In the genomic region with DNA sequence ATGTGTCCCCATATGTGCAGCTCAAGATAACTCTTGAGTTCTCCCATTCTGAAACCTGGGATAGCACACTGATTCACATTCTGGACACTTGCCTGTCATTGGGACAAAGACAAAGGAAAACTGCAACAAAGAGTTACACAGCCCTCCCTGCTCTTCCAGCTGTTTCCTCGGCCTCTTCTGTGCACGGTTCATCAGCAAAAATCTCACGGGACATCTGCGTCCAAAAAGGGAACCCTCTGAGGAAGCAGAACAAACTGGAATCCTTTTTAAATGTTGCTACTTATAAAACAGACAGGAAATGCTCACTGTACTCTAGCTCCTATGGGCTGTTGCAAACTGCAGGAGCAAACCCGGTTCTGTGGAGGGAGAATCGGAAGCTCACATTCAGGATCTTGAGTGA, we compare ENCODE assay signal across 11 mouse cellular contexts. TPM values are rescaled to one million over a fixed set of nuclear protein-coding genes. Genes with fewer than 3 reads are reported as not detected.
DNase-seq lines count a peak whose midpoint lies in the region; TF ChIP-seq lines count a peak whose summit lies in the region.
"Had no signal": no experiment of that assay in that cellular context is flagged by ENCODE, and none has a peak within 500 bp of the region (broad histone marks: within the 10 kb centered on the region; RNA-seq: fewer than 3 reads in every experiment).

No protein-coding gene starts in this region.

- H3K36me3 ChIP-seq in heart, embryonic 10.5 days = no peaks in the 10 kb centered on the region
- no peaks in the 10 kb centered on the region for H3K36me3 ChIP-seq in liver, adult 2 months (ENCODE audit: control insufficient read depth, insufficient read depth, low read length)

- H3K27me3 ChIP-seq in heart, embryonic 10.5 days (ENCODE audit: insufficient read depth, poor library complexity, severe bottlenecking) = no peaks in the 10 kb centered on the region
- H3K27me3 ChIP-seq in liver, adult 2 months (ENCODE audit: control insufficient read depth, insufficient read depth, low read length) = no peaks in the 10 kb centered on the region

- WGBS in heart, embryonic 10.5 days = 72% methylated on average over 6 of the region's 6 CpGs
- 77% methylated on average over 6 of the region's 6 CpGs for WGBS in liver, adult 2 months

- no peak for TF ChIP-seq CTCF in liver, adult 2 months (IDR thresholded peaks at IDR 0.05; ENCODE audit: low read depth, low read length)

- DNase-seq in heart, adult 11 months = peak; percentile 97
- no peak for DNase-seq in heart, embryonic 10.5 days (ENCODE audit: low spot score)
- peak; percentile 6 for DNase-seq in liver, adult 2 months (ENCODE audit: extremely low read depth, low read depth, low spot score)
- no peak for DNase-seq in liver
- peak; percentile 82 for DNase-seq in brain, adult 2 months (ENCODE audit: low read depth, low spot score)
- peak; percentile 41 to 81 for DNase-seq in heart, adult 9 months (ENCODE audit: low spot score in 2 of 2)
- no peak for DNase-seq in cerebellum, adult 9-11 months
- DNase-seq in adrenal gland, postnatal 4 days (ENCODE audit: low spot score in 2 of 2) = no peak
- DNase-seq: kidney, adult 8-10 months; right cerebral cortex, postnatal 25 days; thymus, postnatal 14 days had no signal

- no peak for TF ChIP-seq POLR2A in liver, adult 2 months (IDR thresholded peaks at IDR 0.05; ENCODE audit: extremely low read depth, insufficient read depth, low read length)

- H3K9ac ChIP-seq in liver, adult 2 months (ENCODE audit: low read depth, low read length) = no peak overlapping the region

- no peaks in the 10 kb centered on the region for H3K79me2 ChIP-seq in liver, adult 2 months (ENCODE audit: control insufficient read depth, insufficient read depth, low read length)

- H3K4me3 ChIP-seq in heart, embryonic 10.5 days = no peak overlapping the region
- no peak overlapping the region for H3K4me3 ChIP-seq in liver, adult 2 months (ENCODE audit: insufficient read depth, low read depth, low read length)

- no peak overlapping the region for H3K27ac ChIP-seq in heart, embryonic 10.5 days
- H3K27ac ChIP-seq in liver, adult 2 months (replicated peaks; ENCODE audit: insufficient read depth, low read depth, low read length) = no peak overlapping the region

- H3K4me1 ChIP-seq in heart, embryonic 10.5 days = no peaks in the 10 kb centered on the region
- H3K4me1 ChIP-seq in liver, adult 2 months (ENCODE audit: control insufficient read depth, insufficient read depth, low read length) = no peaks in the 10 kb centered on the region; the same call in 1 of the 2 replicates

- H3K9me3 ChIP-seq in heart, embryonic 10.5 days = no peaks in the 10 kb centered on the region

RNA-seq across cellular contexts. Expression of a gene that starts 13.3 kb away (rescaled TPM):
- 6.8 and 7.1 TPM in 2 replicates for polyA plus RNA-seq in heart, embryonic 10.5 days (2016; fragmentation: Nextera tagmentation; extraction: Ambion mirVana)
- 0.07 and 0.09 TPM in 2 replicates for total RNA-seq in liver, adult 2 months (2014; rRNA removed)
- polyA plus RNA-seq in liver, adult 2 months (2012; rRNA removed) = not detected in 2 replicates
- total RNA-seq in adrenal gland, postnatal 4 days (2021) = 1 to 10 TPM; 2.0 to 2.6 TPM

RNA-seq across cellular contexts. Expression of a gene that starts 53.6 kb away (rescaled TPM):
- polyA plus RNA-seq in heart, embryonic 10.5 days (2016; fragmentation: Nextera tagmentation; extraction: Ambion mirVana) = 0.88 and 0.96 TPM in 2 replicates
- 0.13 TPM in 1 of 2 replicates, not detected in the other for total RNA-seq in liver, adult 2 months (2014; rRNA removed)
- polyA plus RNA-seq in liver, adult 2 months (2012; rRNA removed) = not detected in 2 replicates
- 1 to 10 TPM; 3.5 to 4.8 TPM for total RNA-seq in adrenal gland, postnatal 4 days (2021)

Comparison
In these comparisons a context has a peak if more than half of its experiments do, and no peak if none do; other contexts are left out.
1. DNase-seq: peak in heart, adult 11 months (single experiment), liver, adult 2 months (single experiment), brain, adult 2 months (single experiment) and heart, adult 9 months (2 of 2); none in heart, embryonic 10.5 days (single experiment), liver (single experiment), cerebellum, adult 9-11 months (single experiment) and adrenal gland, postnatal 4 days (0 of 2).